Mouse (Mus musculus) neural tube, embryonic 14.5 days (tissue): ENCODE measurements at regions not wholly inside any gene's neighbourhood (a gene's known extent, or its start where the extent isn't known, plus 50 kb on each side); places are given as distances from the start of the nearest gene placed in this dataset.
A peak's percentile ranks its signal among the peaks of the same experiment; 100 is the strongest.

Experiments used
- ATAC-seq: fragments of 200-750 bp; cut with Nextera tagmentation; 2 replicates; pipeline ENCODE4 v1.8.0; 2017; ENCODE audit warnings: low read depth, mild to moderate bottlenecking, moderate TSS enrichment, moderate library complexity
- H3K27ac ChIP-seq: fragments of 300-500 bp; sonication (generic); 2 replicates; pipeline ENCODE4 v1.5.1; 2014; ENCODE audit warnings: low read depth, mild to moderate bottlenecking, control low read depth, low read length, moderate library complexity, mixed read lengths
- H3K27me3 ChIP-seq: fragments of 300-500 bp; sonication (generic); 2 replicates; pipeline ENCODE4 v1.6.1; 2014; ENCODE audit warnings: low read length; ENCODE audit not compliant: control insufficient read depth, insufficient read depth
- H3K36me3 ChIP-seq: fragments of 300-500 bp; sonication (generic); 2 replicates; pipeline ENCODE4 v1.6.1; 2014; ENCODE audit warnings: low read length, mixed read lengths; ENCODE audit not compliant: control insufficient read depth, insufficient read depth
- H3K4me1 ChIP-seq: fragments of 300-500 bp; sonication (generic); 2 replicates; pipeline ENCODE4 v1.6.1; 2014; ENCODE audit warnings: low read length; ENCODE audit not compliant: control insufficient read depth, insufficient read depth
- H3K4me2 ChIP-seq: fragments of 300-500 bp; sonication (generic); 2 replicates; pipeline ENCODE4 v1.6.1; 2014; ENCODE audit warnings: mild to moderate bottlenecking, low read depth, low read length, control low read depth
- H3K4me3 ChIP-seq: fragments of 300-500 bp; sonication (generic); 2 replicates; pipeline ENCODE4 v1.5.1; 2014; ENCODE audit warnings: low read depth, low read length, control low read depth, mixed read lengths
- H3K9ac ChIP-seq: fragments of 300-500 bp; sonication (generic); replicated peaks from 2 replicates; pipeline ENCODE4 v1.6.1; 2014; ENCODE audit warnings: low read depth, mild to moderate bottlenecking, control low read depth, low read length, mixed read lengths
- H3K9me3 ChIP-seq: fragments of 300-500 bp; sonication (generic); 2 replicates; pipeline ENCODE4 v1.6.1; 2016; ENCODE audit warnings: low read length; ENCODE audit not compliant: control insufficient read depth
- WGBS: fragments of 180-500 bp; shearing (Covaris S2); extraction: QIAGEN DNeasy Blood & Tissue Kit; methylation state at CpG from one replicate; pipeline ENCODE4 v1.1.7; 2014; 5-methylcytosine and 5-hydroxymethylcytosine counted together

- 68% methylated on average over 3 of the region's 3 CpGs for WGBS
- Histone ChIP-seq H3K27me3 (no peaks in the 10 kb centered on the region), H3K36me3 (no peaks in the 10 kb centered on the region), H3K4me3 (no peak overlapping the region), H3K4me1 (no peaks in the 10 kb centered on the region), H3K9me3 (no peaks in the 10 kb centered on the region), H3K4me2 (no peak overlapping the region), H3K9ac (no peak overlapping the region), H3K27ac (no peak overlapping the region)
- peak; percentile 61; the same call in 1 of the 2 replicates for ATAC-seq
Measured at GRCm38 (mm10) chr4:39809950-39810349, 332.9 kb upstream of the Aco1 start.

- Histone ChIP-seq H3K4me2 (no peak overlapping the region), H3K4me1 (no peaks in the 10 kb centered on the region), H3K9me3 (no peaks in the 10 kb centered on the region), H3K27ac (no peak overlapping the region), H3K4me3 (no peak overlapping the region), H3K27me3 (no peaks in the 10 kb centered on the region), H3K36me3 (no peaks in the 10 kb centered on the region), H3K9ac (no peak overlapping the region)
- WGBS = 65% methylated on average over 4 of the region's 4 CpGs
- no peak for ATAC-seq
Measured at GRCm38 (mm10) chr4:39812766-39813165, 330.1 kb upstream of the Aco1 start.

- no peak for ATAC-seq
- no peaks in the 10 kb centered on the region for H3K27me3 ChIP-seq
- H3K4me1 ChIP-seq = no peaks in the 10 kb centered on the region
- no peak overlapping the region for H3K27ac ChIP-seq
- no peak overlapping the region for H3K9ac ChIP-seq
- H3K36me3 ChIP-seq = no peaks in the 10 kb centered on the region
- no peak overlapping the region for H3K4me2 ChIP-seq
- no peak overlapping the region for H3K4me3 ChIP-seq
- no peaks in the 10 kb centered on the region for H3K9me3 ChIP-seq
Measured at GRCm38 (mm10) chr4:39815620-39816019, 327.3 kb upstream of the Aco1 start.

- WGBS = 92% methylated on average over 4 of the region's 4 CpGs
- Histone ChIP-seq H3K36me3 (no peaks in the 10 kb centered on the region), H3K9ac (no peak overlapping the region), H3K9me3 (no peaks in the 10 kb centered on the region), H3K4me3 (no peak overlapping the region), H3K4me2 (no peak overlapping the region), H3K27me3 (no peaks in the 10 kb centered on the region), H3K27ac (no peak overlapping the region), H3K4me1 (no peaks in the 10 kb centered on the region)
- ATAC-seq = no peak
Measured at GRCm38 (mm10) chr4:39817675-39818074, 325.2 kb upstream of the Aco1 start.

- no peak overlapping the region for H3K9ac ChIP-seq
- ATAC-seq = no peak
- 85% methylated on average over 1 of the region's 1 CpGs for WGBS
- no peaks in the 10 kb centered on the region for H3K4me1 ChIP-seq
- H3K4me3 ChIP-seq = no peak overlapping the region
- no peak overlapping the region for H3K4me2 ChIP-seq
- H3K9me3 ChIP-seq = no peaks in the 10 kb centered on the region
- H3K27me3 ChIP-seq = no peaks in the 10 kb centered on the region
- no peak overlapping the region for H3K27ac ChIP-seq
- H3K36me3 ChIP-seq = no peaks in the 10 kb centered on the region
Measured at GRCm38 (mm10) chr4:39833634-39834033, 309.2 kb upstream of the Aco1 start.
